Mouse (Mus musculus) intestine, embryonic 15.5 days (tissue): ENCODE data around the gene Nradd. TPM values are rescaled to one million over a fixed set of nuclear protein-coding genes. Genes with fewer than 3 reads are reported as not detected.

Source experiments
- ATAC-seq: fragments of 200-750 bp; cut with Nextera tagmentation; 2 replicates; pipeline ENCODE4 v1.8.0; 2017; ENCODE audit warnings: moderate TSS enrichment, moderate library complexity
- H3K27ac ChIP-seq: fragments of 300-500 bp; sonication (generic); 2 replicates; pipeline ENCODE4 v1.5.1; 2015; ENCODE audit warnings: mild to moderate bottlenecking, inconsistent platforms
- H3K27me3 ChIP-seq: fragments of 300-500 bp; sonication (generic); replicated peaks from 2 replicates; pipeline ENCODE4 v1.6.1; 2015; ENCODE audit warnings: inconsistent platforms
- H3K36me3 ChIP-seq: fragments of 300-500 bp; sonication (generic); 2 replicates; pipeline ENCODE4 v1.6.1; 2015; ENCODE audit warnings: inconsistent platforms
- H3K4me1 ChIP-seq: fragments of 300-500 bp; sonication (generic); replicated peaks from 2 replicates; pipeline ENCODE4 v1.6.1; 2015; ENCODE audit warnings: inconsistent platforms
- H3K4me2 ChIP-seq: fragments of 300-500 bp; sonication (generic); replicated peaks from 2 replicates; pipeline ENCODE4 v1.6.1; 2015; ENCODE audit warnings: mild to moderate bottlenecking, inconsistent platforms
- H3K4me3 ChIP-seq: fragments of 300-500 bp; sonication (generic); replicated peaks from 2 replicates; pipeline ENCODE4 v1.5.1; 2015; ENCODE audit warnings: inconsistent platforms
- H3K9ac ChIP-seq: fragments of 300-500 bp; sonication (generic); 2 replicates; pipeline ENCODE4 v1.6.1; 2015; ENCODE audit warnings: inconsistent platforms
- H3K9me3 ChIP-seq: fragments of 300-500 bp; sonication (generic); 2 replicates; pipeline ENCODE4 v1.6.1; 2016; ENCODE audit warnings: inconsistent platforms
- WGBS: fragments of 180-500 bp; shearing (Covaris S2); methylation state at CpG from one replicate; pipeline ENCODE4 v1.1.7; 2015; 5-methylcytosine and 5-hydroxymethylcytosine counted together
- polyA plus RNA-seq: library from polyadenylated mRNA; unstranded; fragments of >200 nt; fragmentation: Nextera tagmentation; extraction: Ambion mirVana; gene quantifications from 2 replicates; pipeline ENCODE4 v1.2.1, GENCODE M21; 2015

The Nradd gene
- polyA plus RNA-seq, 1 experiment from 2014 or later, result 29.0 TPM

- Histone ChIP-seq H3K9me3 (no peaks in the 10 kb centered on the region), H3K4me1 (peaks cover 25% of the 10 kb centered on the region; the same call in 1 of the 2 replicates), H3K27me3 (no peaks in the 10 kb centered on the region), H3K9ac (peak overlapping the region; percentile 59), H3K4me3 (peak overlapping the region; percentile 56), H3K27ac (peak overlapping the region; percentile 83), H3K4me2 (peak overlapping the region; percentile 98), H3K36me3 (peaks cover 16% of the 10 kb centered on the region)
- ATAC-seq, result peak; percentile 11
- WGBS, result 33% methylated on average over 8 of the region's 8 CpGs
Measured at GRCm38 (mm10) chr9:110623416-110624195, 646 bp downstream of the Nradd start.

GRCm38 (mm10) chr9:110622621-110623219 is 1.5 kb downstream of the Nradd start:
- Histone ChIP-seq H3K27me3 (no peaks in the 10 kb centered on the region), H3K27ac (no peak overlapping the region), H3K4me3 (no peak overlapping the region), H3K9me3 (no peaks in the 10 kb centered on the region), H3K36me3 (peaks cover 23% of the 10 kb centered on the region), H3K9ac (no peak overlapping the region), H3K4me2 (peak overlapping the region; percentile 98; the same call in 1 of the 2 replicates), H3K4me1 (peaks cover 25% of the 10 kb centered on the region; the same call in 1 of the 2 replicates)
- ATAC-seq, result no peak
- 74% methylated on average over 12 of the region's 12 CpGs for WGBS

- WGBS, result 97% methylated on average over 7 of the region's 7 CpGs
- peaks cover 36% of the 10 kb centered on the region for H3K36me3 ChIP-seq
Measured at GRCm38 (mm10) chr9:110620685-110621084, 3.6 kb downstream of the Nradd start.

GRCm38 (mm10) chr9:110620180-110620579 is 4.1 kb downstream of the Nradd start:
- Histone ChIP-seq H3K36me3 (peaks cover 41% of the 10 kb centered on the region), H3K4me2 (no peak overlapping the region), H3K9ac (no peak overlapping the region), H3K27me3 (no peaks in the 10 kb centered on the region), H3K4me1 (peaks cover 23% of the 10 kb centered on the region; the same call in 1 of the 2 replicates), H3K9me3 (no peaks in the 10 kb centered on the region), H3K27ac (no peak overlapping the region), H3K4me3 (no peak overlapping the region)
- 82% methylated on average over 7 of the region's 7 CpGs for WGBS
- no peak for ATAC-seq

More at GRCm38 (mm10) chr9:110620685-110621084, 3.6 kb downstream of the Nradd start:
- H3K4me2 ChIP-seq, result no peak overlapping the region
- H3K9ac ChIP-seq, result no peak overlapping the region
- no peak overlapping the region for H3K27ac ChIP-seq
- peaks cover 25% of the 10 kb centered on the region; the same call in 1 of the 2 replicates for H3K4me1 ChIP-seq
- no peaks in the 10 kb centered on the region for H3K9me3 ChIP-seq
- ATAC-seq, result no peak
- H3K27me3 ChIP-seq, result no peaks in the 10 kb centered on the region
- H3K4me3 ChIP-seq, result no peak overlapping the region

GRCm38 (mm10) chr9:110617081-110617480 is 7.2 kb downstream of the Nradd start:
- no peak for ATAC-seq
- no peaks in the 10 kb centered on the region for H3K27me3 ChIP-seq
- peaks cover 46% of the 10 kb centered on the region for H3K36me3 ChIP-seq
- 76% methylated on average over 3 of the region's 3 CpGs for WGBS
- no peaks in the 10 kb centered on the region for H3K9me3 ChIP-seq
- no peak overlapping the region for H3K27ac ChIP-seq
- H3K9ac ChIP-seq, result no peak overlapping the region
- no peak overlapping the region for H3K4me3 ChIP-seq
- H3K4me2 ChIP-seq, result no peak overlapping the region
- H3K4me1 ChIP-seq, result no peaks in the 10 kb centered on the region

- H3K27ac ChIP-seq, result no peak overlapping the region
- 90% methylated on average over 3 of the region's 3 CpGs for WGBS
- no peak overlapping the region for H3K4me2 ChIP-seq
- no peak overlapping the region for H3K9ac ChIP-seq
- no peaks in the 10 kb centered on the region for H3K27me3 ChIP-seq
- H3K9me3 ChIP-seq, result no peaks in the 10 kb centered on the region
- H3K36me3 ChIP-seq, result peaks cover 33% of the 10 kb centered on the region
- H3K4me1 ChIP-seq, result no peaks in the 10 kb centered on the region
- no peak for ATAC-seq
- H3K4me3 ChIP-seq, result no peak overlapping the region
Measured at GRCm38 (mm10) chr9:110611471-110611870, 12.8 kb downstream of the Nradd start.

GRCm38 (mm10) chr9:110583521-110583920 is 40.7 kb downstream of the Nradd start:
- no peaks in the 10 kb centered on the region for H3K4me1 ChIP-seq
- H3K27ac ChIP-seq, result no peak overlapping the region
- no peak overlapping the region for H3K9ac ChIP-seq
- H3K27me3 ChIP-seq, result no peaks in the 10 kb centered on the region
- H3K4me3 ChIP-seq, result no peak overlapping the region
- 79% methylated on average over 1 of the region's 1 CpGs for WGBS
- ATAC-seq, result no peak
- H3K36me3 ChIP-seq, result peaks cover 6% of the 10 kb centered on the region; the same call in 1 of the 2 replicates
- H3K9me3 ChIP-seq, result no peaks in the 10 kb centered on the region
- no peak overlapping the region for H3K4me2 ChIP-seq

GRCm38 (mm10) chr9:110582161-110582560 is 42.1 kb downstream of the Nradd start:
- H3K27me3 ChIP-seq, result no peaks in the 10 kb centered on the region
- H3K9ac ChIP-seq, result no peak overlapping the region
- H3K36me3 ChIP-seq, result 0 out of 2 replicates have a peak, but pooled peaks cover 3% of the 10 kb centered on the region
- no peaks in the 10 kb centered on the region for H3K4me1 ChIP-seq
- WGBS, result 89% methylated on average over 2 of the region's 2 CpGs
- H3K4me3 ChIP-seq, result no peak overlapping the region
- ATAC-seq, result no peak
- no peak overlapping the region for H3K4me2 ChIP-seq
- H3K9me3 ChIP-seq, result no peaks in the 10 kb centered on the region
- H3K27ac ChIP-seq, result no peak overlapping the region

Other genes starting within 250 kb of the Nradd start
- gene Ptpn23, start 216.2 kb downstream of the Nradd start, polyA plus RNA-seq, result 12.2 and 15.6 TPM in 2 replicates
- gene Ngp, start 204.7 kb downstream of the Nradd start, polyA plus RNA-seq, result 5.3 and 10.7 TPM in 2 replicates
- 7.2 and 8.5 TPM in 2 replicates for gene Klhl18, start 147.8 kb downstream of the Nradd start, polyA plus RNA-seq
- 0.72 and 0.79 TPM in 2 replicates for gene Kif9, start 147.5 kb downstream of the Nradd start, polyA plus RNA-seq
- 24.7 and 25.3 TPM in 2 replicates for gene Setd2, start 91.9 kb downstream of the Nradd start, polyA plus RNA-seq
- gene Nbeal2, start 29.7 kb upstream of the Nradd start, polyA plus RNA-seq, result 3.6 and 4.9 TPM in 2 replicates
- 162 and 166 TPM in 2 replicates for gene Ccdc12, start 32.1 kb upstream of the Nradd start, polyA plus RNA-seq
- 0.53 and 0.58 TPM in 2 replicates for gene Myl3, start 117.4 kb upstream of the Nradd start, polyA plus RNA-seq
- 21.6 and 23.6 TPM in 2 replicates for gene Pth1r, start 122.7 kb upstream of the Nradd start, polyA plus RNA-seq
- gene Prss42, start 173.7 kb upstream of the Nradd start, polyA plus RNA-seq, result not detected in 2 replicates
- gene Prss44, start 189.5 kb upstream of the Nradd start, polyA plus RNA-seq, result not detected in 2 replicates
- gene Prss43, start 202.2 kb upstream of the Nradd start, polyA plus RNA-seq, result not detected in 2 replicates
- gene Prss45, start 210.1 kb upstream of the Nradd start, polyA plus RNA-seq, result not detected in 2 replicates
- not detected in 2 replicates for gene Prss46, start 220.1 kb upstream of the Nradd start, polyA plus RNA-seq
- 0.19 and 0.59 TPM in 2 replicates for gene Prss50, start 233.5 kb upstream of the Nradd start, polyA plus RNA-seq